Mouse (Mus musculus): ENCODE data around the gene Agr3. TPM values are rescaled to one million over a fixed set of nuclear protein-coding genes. Genes with fewer than 3 reads are reported as not detected.

The Agr3 gene
- not detected for total RNA-seq (2021)
- long read RNA-seq, experiment 1, result 0 reads
- long read RNA-seq, experiment 2, result 0 reads

DNA sequence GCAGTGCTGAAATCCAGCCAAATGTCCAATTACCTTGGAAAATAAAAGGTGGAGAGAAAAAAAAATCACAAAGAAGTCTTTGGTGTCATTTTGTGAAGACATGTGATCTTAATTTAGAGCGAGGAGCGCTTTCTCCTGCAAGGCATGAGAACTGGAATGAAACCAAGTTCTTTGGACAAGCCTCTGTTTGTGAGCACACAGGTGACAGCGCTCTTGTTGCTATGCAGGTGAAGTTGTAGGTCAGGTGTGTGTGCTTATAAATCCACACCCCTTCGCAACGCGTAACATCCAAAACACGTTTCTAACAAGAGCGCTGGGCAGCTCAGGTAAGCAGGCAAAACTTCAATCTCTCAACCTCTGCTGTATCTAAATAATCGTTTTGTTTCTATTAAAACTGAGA is at the start of gene Agr3:
Gene Agr3 (plus strand): TSS at position 219 of the 400 bp plus-strand sequence.
- no peak for DNase-seq

GRCm38 (mm10) chr12:35884892-35885558 is 40.4 kb upstream of the Agr3 start:
- DNase-seq, result peak; percentile 5 to 16

- DNase-seq, result no peak
Measured at GRCm38 (mm10) chr12:35889383-35889782, 36.0 kb upstream of the Agr3 start.

DNA sequence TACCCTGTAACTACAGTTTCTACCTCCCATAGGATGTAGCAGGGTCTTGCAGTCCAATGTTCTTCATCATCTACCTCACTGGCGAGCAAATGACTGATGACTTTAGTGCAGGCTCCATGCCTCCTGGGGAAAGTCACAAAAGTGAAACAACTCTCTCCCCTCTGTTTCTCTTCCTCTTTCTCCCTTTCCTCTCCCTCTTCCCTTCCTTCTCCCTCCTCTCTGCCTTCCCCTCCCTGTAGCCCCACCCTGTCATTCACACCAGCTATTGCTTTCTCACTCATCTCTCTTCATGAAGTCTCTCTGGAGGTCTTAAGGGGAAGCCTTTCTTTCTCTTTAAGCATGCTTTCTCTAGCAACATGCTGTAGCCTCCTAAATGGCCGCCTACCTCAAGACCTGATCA is 34.7 kb upstream of the Agr3 start:
- no peak for DNase-seq

DNA sequence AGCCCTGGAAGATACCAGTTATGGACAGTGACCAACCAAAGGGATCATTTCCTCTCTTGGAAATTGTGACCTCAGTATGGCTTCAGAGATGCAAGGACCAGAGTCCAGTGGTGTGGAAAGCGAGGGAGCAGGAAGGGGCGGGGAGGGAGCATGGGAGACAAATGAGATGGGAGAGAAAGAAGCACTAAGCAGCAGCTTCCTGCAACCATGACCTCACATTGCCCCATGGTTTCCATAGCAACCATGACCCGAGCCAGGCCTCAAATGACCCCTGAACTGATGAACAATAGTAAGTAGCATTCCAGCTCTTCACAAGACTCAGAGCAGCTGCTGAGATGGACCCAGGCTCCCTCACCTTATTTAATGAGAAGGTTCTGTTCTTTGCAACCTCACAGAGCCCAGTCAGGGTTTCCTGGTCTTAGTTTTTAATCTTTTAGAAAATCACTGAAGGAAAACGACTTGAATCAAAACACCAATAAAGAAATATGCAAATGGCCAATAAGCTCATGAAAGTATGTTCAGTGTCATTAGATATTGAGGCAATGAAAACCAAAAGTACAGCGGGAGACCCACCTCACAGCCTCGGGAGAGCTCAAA is 31.0 kb upstream of the Agr3 start:
- DNase-seq, result peak in 1 of 2 experiments; percentile 6

DNA sequence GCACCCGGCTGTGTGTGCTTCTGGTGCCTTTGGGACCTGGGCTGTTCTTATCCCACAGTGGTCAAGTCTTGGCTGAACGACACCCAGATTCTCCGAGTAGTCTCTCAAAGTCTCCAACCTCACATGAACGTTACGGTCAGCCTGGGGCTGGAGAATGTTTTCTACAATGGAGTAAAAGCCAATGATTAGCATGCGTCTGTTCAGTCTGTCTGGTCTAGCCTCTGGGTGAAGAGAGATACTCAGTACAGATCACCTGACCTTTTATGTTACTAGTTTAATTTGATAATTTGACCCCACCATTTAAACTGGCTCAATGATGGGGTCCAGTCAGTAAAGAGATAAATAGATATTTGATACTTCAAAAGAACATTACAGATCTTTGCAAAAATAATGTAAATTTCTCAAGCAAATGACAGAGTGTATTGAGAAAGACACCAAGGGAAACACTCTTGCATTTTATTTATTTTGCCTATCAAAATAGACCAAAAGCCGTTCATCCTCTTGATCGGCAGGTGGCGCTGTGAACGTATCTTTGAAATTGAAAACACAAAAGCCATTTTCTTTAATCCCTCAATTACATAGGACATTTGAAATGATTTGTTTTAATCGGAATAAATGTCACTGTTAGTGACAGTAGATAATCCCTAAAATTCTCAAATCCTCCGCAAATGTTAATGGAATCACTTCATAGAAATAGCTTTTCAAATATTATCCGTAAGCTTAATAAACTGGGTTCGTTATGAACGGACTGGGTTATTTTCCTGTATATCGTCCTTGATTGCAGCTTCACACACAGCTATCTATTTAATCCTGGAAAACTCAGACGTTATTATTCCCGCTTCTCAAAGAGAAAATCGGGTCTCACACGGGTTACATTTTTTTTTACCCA is 29.3 kb upstream of the Agr3 start:
- peak; percentile 47 to 65 for DNase-seq

- DNase-seq, result no peak
Measured at GRCm38 (mm10) chr12:35896764-35897282, 28.6 kb upstream of the Agr3 start.

DNA sequence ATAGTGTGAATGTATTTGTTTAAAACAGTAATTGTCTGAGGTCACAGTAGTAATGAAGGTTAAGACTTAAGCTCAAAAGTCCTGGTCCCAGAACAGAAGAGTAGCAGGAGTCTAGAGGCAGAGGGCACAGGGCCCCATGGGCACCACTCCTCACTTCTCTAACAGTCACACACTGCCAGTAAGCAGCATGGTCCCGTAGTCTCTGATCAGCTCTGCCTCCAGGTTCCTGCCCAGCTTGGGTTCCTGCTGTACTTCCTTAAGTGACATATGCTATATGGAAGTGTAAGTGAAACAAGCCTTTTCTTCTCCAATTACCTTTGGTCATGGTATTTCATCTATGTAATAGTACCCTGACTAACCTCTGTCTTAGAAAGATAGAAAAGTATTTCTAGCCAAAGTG is 14.8 kb upstream of the Agr3 start:
- DNase-seq, result no peak

GRCm38 (mm10) chr12:35915813-35916212 is 9.6 kb upstream of the Agr3 start:
- no peak for DNase-seq

DNA sequence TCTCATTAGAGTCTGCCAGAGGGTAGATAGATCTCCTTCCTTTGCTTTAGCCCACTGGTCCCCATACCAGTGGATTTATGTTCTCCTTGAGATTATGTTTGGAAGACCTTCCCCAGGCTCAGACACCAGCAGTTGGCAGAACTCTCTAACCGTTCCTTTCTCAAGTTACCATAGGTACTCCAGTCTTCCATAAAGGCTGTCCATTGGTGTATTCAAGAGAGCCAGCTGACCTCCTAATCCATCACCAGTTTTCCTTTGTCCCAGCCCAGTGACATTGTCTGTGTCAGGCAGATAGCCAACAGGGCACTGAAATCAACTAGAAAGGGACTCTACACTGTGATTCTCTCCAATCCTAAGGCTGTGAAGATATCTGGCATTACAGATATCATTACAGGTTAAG is 9.0 kb upstream of the Agr3 start:
- no peak for DNase-seq

DNA sequence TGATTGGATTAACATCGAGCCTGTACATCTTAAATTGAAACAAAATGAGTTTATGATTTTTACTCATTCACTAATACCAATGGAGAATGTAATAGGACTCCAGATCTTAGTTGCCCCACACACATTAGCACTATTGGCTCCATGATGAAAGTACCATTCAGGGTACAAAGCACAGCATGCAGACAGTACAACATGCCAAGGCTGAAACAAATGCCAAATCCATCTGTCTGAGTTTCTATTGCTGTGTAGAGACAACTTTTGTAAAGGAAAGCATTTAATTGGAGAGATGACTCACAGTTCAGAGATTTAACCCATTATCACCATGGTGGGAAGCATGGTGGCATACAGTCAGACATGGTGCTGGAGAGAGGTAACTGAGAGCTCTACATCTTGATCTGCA is 7.4 kb upstream of the Agr3 start:
- DNase-seq, result no peak

- no peak for DNase-seq
Measured at GRCm38 (mm10) chr12:35927804-35928203, 2.4 kb downstream of the Agr3 start.

GRCm38 (mm10) chr12:35932816-35933215 is 7.4 kb downstream of the Agr3 start:
- no peak for DNase-seq

DNA sequence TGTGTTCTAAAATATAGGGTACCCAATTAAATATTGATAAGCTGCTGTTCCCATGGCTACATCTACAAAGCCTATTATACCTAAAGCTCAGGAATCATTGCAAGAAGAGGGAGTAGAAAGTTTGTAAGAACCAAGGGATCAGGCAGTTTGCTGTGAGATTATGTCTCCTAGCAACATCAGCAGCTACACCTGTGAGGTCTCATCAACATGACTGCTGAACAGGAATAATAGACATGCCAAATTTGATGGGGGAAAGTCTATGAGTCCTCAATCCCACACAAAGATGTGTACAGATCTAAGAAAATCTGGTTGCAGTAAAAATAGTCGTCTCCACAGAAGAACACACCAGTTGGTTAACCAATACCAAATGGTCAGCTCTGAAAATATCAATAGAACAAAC is 26.3 kb downstream of the Agr3 start:
- DNase-seq, result no peak

GRCm38 (mm10) chr12:35957235-35957634 is 31.8 kb downstream of the Agr3 start:
- DNase-seq, result no peak

- DNase-seq, result no peak
Measured at GRCm38 (mm10) chr12:35966098-35966767, 40.8 kb downstream of the Agr3 start.

- DNase-seq, result no peak
Measured at GRCm38 (mm10) chr12:35966768-35967141, 41.3 kb downstream of the Agr3 start.

GRCm38 (mm10) chr12:35975898-35976297 is 50.5 kb downstream of the Agr3 start:
- DNase-seq, result no peak

GRCm38 (mm10) chr12:35977633-35978246 is 52.3 kb downstream of the Agr3 start:
- DNase-seq, result no peak

GRCm38 (mm10) chr12:35979625-35980024 is 54.2 kb downstream of the Agr3 start:
- no peak for DNase-seq

DNA sequence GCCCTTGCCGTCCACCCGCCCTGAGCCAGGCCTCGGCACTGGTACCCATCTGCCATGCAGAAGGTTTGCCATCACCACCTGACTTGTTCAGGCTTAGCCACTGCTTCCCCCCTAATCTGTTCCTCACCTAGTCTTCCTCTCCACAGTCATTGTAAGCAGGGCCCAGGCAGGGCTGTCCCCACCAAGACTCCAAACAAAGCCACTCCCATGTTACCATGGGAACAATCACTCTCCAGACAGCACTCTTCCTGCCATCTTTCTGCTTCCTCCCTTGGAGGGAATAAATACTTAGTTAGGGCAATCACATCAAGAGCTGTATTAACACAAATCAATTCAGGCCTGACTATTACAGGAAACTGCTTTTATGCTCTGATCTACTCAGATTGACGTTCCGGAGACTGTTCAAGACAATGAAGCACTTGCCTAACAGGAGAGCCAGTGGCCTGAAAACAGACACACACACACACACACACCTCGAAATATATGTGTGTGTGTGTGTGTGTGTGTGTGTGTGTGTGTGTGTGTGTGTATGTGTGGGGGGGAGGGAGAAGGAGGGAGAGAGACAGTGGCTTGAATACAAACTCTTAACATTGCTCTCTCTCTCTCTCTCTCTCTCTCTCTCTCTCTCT is 56.4 kb downstream of the Agr3 start:
- DNase-seq, result no peak
